Mouse (Mus musculus) MEL (cell line): Measurements from ENCODE around the gene Rps11. TPM values are rescaled to one million over a fixed set of nuclear protein-coding genes. Genes with fewer than 3 reads are reported as not detected.
A peak's percentile ranks its signal among the peaks of the same experiment; 100 is the strongest.

Source experiments
- DNase-seq: peaks from one replicate; pipeline ENCODE4 v3.0.0; 2011; ENCODE audit warnings: low read depth, low spot score
- H3K27ac ChIP-seq: 2 replicates; pipeline ENCODE4 v1.5.1; 2012; ENCODE audit warnings: low read depth, mild to moderate bottlenecking, control low read depth, low read length, moderate library complexity; ENCODE audit not compliant: control insufficient read depth
- H3K27me3 ChIP-seq, 2 experiments: fragments of 150-350 bp in 1 of 2; sonication (generic) in 1 of 2; 2 replicates each; pipeline ENCODE4 v1.6.1; 2012; ENCODE audit warnings: low read length in 2 of 2, mild to moderate bottlenecking in 2 of 2, improper control_type of control experiment in 1 of 2, moderate library complexity in 1 of 2; ENCODE audit not compliant: insufficient read depth in 2 of 2, control insufficient read depth in 1 of 2
- H3K36me3 ChIP-seq, 2 experiments: 2 replicates each; pipeline ENCODE4 v1.6.1; 2012 to 2014; ENCODE audit warnings: low read length in 2 of 2, improper control_type of control experiment in 1 of 2, inconsistent platforms in 1 of 2, mild to moderate bottlenecking in 1 of 2; ENCODE audit not compliant: insufficient read depth in 2 of 2, control insufficient read depth in 1 of 2
- H3K4me1 ChIP-seq, 2 experiments: fragments of 150-350 bp in 1 of 2; sonication (generic) in 1 of 2; 2 replicates each; pipeline ENCODE4 v1.6.1; 2012; ENCODE audit warnings: low read length in 2 of 2, improper control_type of control experiment in 1 of 2, mild to moderate bottlenecking in 1 of 2; ENCODE audit not compliant: insufficient read depth in 2 of 2, control insufficient read depth in 1 of 2
- H3K4me3 ChIP-seq, 2 experiments: fragments of 150-350 bp in 1 of 2; sonication (generic) in 1 of 2; 2 replicates each; pipeline ENCODE4 v1.5.1; 2012; ENCODE audit warnings: low read depth in 2 of 2, low read length in 2 of 2, mild to moderate bottlenecking in 2 of 2, moderate library complexity in 2 of 2, control low read depth in 1 of 2, improper control_type of control experiment in 1 of 2; ENCODE audit not compliant: control insufficient read depth in 1 of 2, insufficient read depth in 1 of 2
- H3K79me2 ChIP-seq: 2 replicates; pipeline ENCODE4 v1.6.1; 2012; ENCODE audit warnings: mild to moderate bottlenecking, low read length, moderate library complexity; ENCODE audit not compliant: control insufficient read depth, poor library complexity, insufficient read depth
- H3K9ac ChIP-seq: 2 replicates; pipeline ENCODE4 v1.6.1; 2012; ENCODE audit warnings: low read depth, mild to moderate bottlenecking, control low read depth, low read length, moderate library complexity; ENCODE audit not compliant: control insufficient read depth, poor library complexity, severe bottlenecking
- H3K9me3 ChIP-seq: fragments of 150-350 bp; sonication (generic); replicated peaks from 2 replicates; pipeline ENCODE4 v1.6.1; 2012; ENCODE audit warnings: mild to moderate bottlenecking, low read length, improper control_type of control experiment, moderate library complexity; ENCODE audit not compliant: insufficient read depth
- BHLHE40 ChIP-seq: IDR thresholded peaks from 2 replicates; pipeline ENCODE4 v1.6.1; 2012; ENCODE audit warnings: low read depth, mild to moderate bottlenecking, inconsistent platforms, low read length, improper control_type of control experiment, borderline replicate concordance
- CHD1 ChIP-seq: IDR thresholded peaks from 2 replicates; pipeline ENCODE4 v1.6.1; 2012; ENCODE audit warnings: low read depth, mild to moderate bottlenecking, inconsistent platforms, low read length, improper control_type of control experiment
- CTCF ChIP-seq, 3 experiments: IDR thresholded peaks in 2 of 3; conservative IDR thresholded peaks in 1 of 3; 2 replicates each; pipeline ENCODE4 v1.5.1; 2011 to 2012; ENCODE audit warnings: low read length in 3 of 3, low read depth in 2 of 3, mild to moderate bottlenecking in 2 of 3, improper control_type of control experiment in 1 of 3, inconsistent platforms in 1 of 3, mixed read lengths in 1 of 3, moderate library complexity in 1 of 3; ENCODE audit not compliant: control insufficient read depth in 1 of 3, insufficient read depth in 1 of 3, poor library complexity in 1 of 3, severe bottlenecking in 1 of 3
- EP300 ChIP-seq, 2 experiments: IDR thresholded peaks; 2 replicates each; pipeline ENCODE4 v1.6.1; 2011; ENCODE audit warnings: improper control_type of control experiment in 2 of 2, low read length in 2 of 2, low read depth in 1 of 2, mild to moderate bottlenecking in 1 of 2
- ETS1 ChIP-seq: IDR thresholded peaks from 2 replicates; pipeline ENCODE4 v1.6.1; 2012; ENCODE audit warnings: low read depth, mild to moderate bottlenecking, inconsistent platforms, low read length, improper control_type of control experiment, moderate library complexity
- JUND ChIP-seq: IDR thresholded peaks from 2 replicates; pipeline ENCODE4 v1.6.1; 2011; ENCODE audit warnings: low read depth, mild to moderate bottlenecking, improper control_type of control experiment, low read length
- KAT2A ChIP-seq: conservative IDR thresholded peaks from 2 replicates; pipeline ENCODE4 v1.6.1; 2012; ENCODE audit warnings: low read depth, low read length, improper control_type of control experiment, inconsistent platforms
- MAFK ChIP-seq: IDR thresholded peaks from 2 replicates; pipeline ENCODE4 v1.6.1; 2011; ENCODE audit warnings: low read depth, mild to moderate bottlenecking, low read length, improper control_type of control experiment, borderline replicate concordance
- MAZ ChIP-seq: IDR thresholded peaks from 2 replicates; pipeline ENCODE4 v1.6.1; 2012; ENCODE audit warnings: low read depth, mild to moderate bottlenecking, inconsistent platforms, low read length, improper control_type of control experiment
- MEF2A ChIP-seq: IDR thresholded peaks from 2 replicates; pipeline ENCODE4 v1.6.1; 2014; ENCODE audit warnings: low read depth, mild to moderate bottlenecking, inconsistent platforms, low read length, improper control_type of control experiment; ENCODE audit not compliant: poor library complexity, insufficient replicate concordance, severe bottlenecking; ENCODE audit errors: extremely low read depth
- NELFE ChIP-seq: IDR thresholded peaks from 2 replicates; pipeline ENCODE4 v1.6.1; 2011; ENCODE audit warnings: low read depth, low read length, improper control_type of control experiment
- POLR2A ChIP-seq, 2 experiments: IDR thresholded peaks; 2 replicates each; pipeline ENCODE4 v1.6.1; 2011 to 2012; ENCODE audit warnings: low read length in 2 of 2, mild to moderate bottlenecking in 2 of 2, control low read depth in 1 of 2, improper control_type of control experiment in 1 of 2, low read depth in 1 of 2, moderate library complexity in 1 of 2; ENCODE audit not compliant: control insufficient read depth in 1 of 2, insufficient read depth in 1 of 2, poor library complexity in 1 of 2
- POLR2AphosphoS5 ChIP-seq: IDR thresholded peaks from 2 replicates; pipeline ENCODE4 v1.6.1; 2012; ENCODE audit warnings: low read depth, borderline replicate concordance, mild to moderate bottlenecking, inconsistent platforms, low read length, moderate library complexity, mixed read lengths
- RAD21 ChIP-seq: IDR thresholded peaks from 2 replicates; pipeline ENCODE4 v1.6.1; 2011; ENCODE audit warnings: mild to moderate bottlenecking, low read depth, low read length, improper control_type of control experiment
- RCOR1 ChIP-seq: IDR thresholded peaks from 2 replicates; pipeline ENCODE4 v1.6.1; 2012; ENCODE audit warnings: low read depth, mild to moderate bottlenecking, inconsistent platforms, low read length, improper control_type of control experiment
- SIN3A ChIP-seq: IDR thresholded peaks from 2 replicates; pipeline ENCODE4 v1.6.1; 2012; ENCODE audit warnings: low read length, improper control_type of control experiment, inconsistent platforms
- TBP ChIP-seq: IDR thresholded peaks from 2 replicates; pipeline ENCODE4 v1.8.0; 2011; ENCODE audit warnings: low read depth, low read length, improper control_type of control experiment
- TCF12 ChIP-seq: IDR thresholded peaks from 2 replicates; pipeline ENCODE4 v1.6.1; 2014; ENCODE audit warnings: low read depth, mild to moderate bottlenecking, inconsistent platforms, low read length, improper control_type of control experiment, moderate library complexity
- USF1 ChIP-seq: IDR thresholded peaks from 2 replicates; pipeline ENCODE4 v1.6.1; 2014; ENCODE audit warnings: low read depth, mild to moderate bottlenecking, inconsistent platforms, low read length, improper control_type of control experiment, moderate library complexity
- USF2 ChIP-seq, 2 experiments: IDR thresholded peaks; 2 replicates each; pipeline ENCODE4 v1.6.1; 2011 to 2012; ENCODE audit warnings: improper control_type of control experiment in 2 of 2, low read length in 2 of 2, borderline replicate concordance in 1 of 2, inconsistent platforms in 1 of 2, low read depth in 1 of 2, mild to moderate bottlenecking in 1 of 2; ENCODE audit not compliant: insufficient read depth in 1 of 2
- ZC3H11A ChIP-seq: IDR thresholded peaks from 2 replicates; pipeline ENCODE4 v1.6.1; 2012; ENCODE audit warnings: low read depth, mild to moderate bottlenecking, inconsistent platforms, low read length, improper control_type of control experiment
- ZKSCAN1 ChIP-seq: IDR thresholded peaks from 2 replicates; pipeline ENCODE4 v1.6.1; 2012; ENCODE audit warnings: low read depth, mild to moderate bottlenecking, inconsistent platforms, low read length, improper control_type of control experiment, moderate library complexity
- polyA plus RNA-seq, 2 experiments: library from polyadenylated mRNA; stranded (reverse) in 1 of 2; unstranded in 1 of 2; fragments of >175 nt in 1 of 2; fragments of >200 nt in 1 of 2; gene quantifications; 2 replicates each; pipeline versions ENCODE4 v1.2.1 to v1.2.4; 2012; ENCODE audit warnings: low replicate concordance in 2 of 2, low read depth in 1 of 2; ENCODE audit not compliant: insufficient read length in 2 of 2, insufficient read depth in 1 of 2, missing spikeins in 1 of 2
- total RNA-seq: library from RNA; depleted of rRNA; stranded (reverse); fragments of 300-350 nt; gene quantifications from 2 replicates; pipeline ENCODE4 v1.2.3, GENCODE M21; 2012

The Rps11 gene
- total and polyA plus RNA-seq, 3 experiments, result 2,708 to 5,434 (median 3,189) TPM

DNA sequence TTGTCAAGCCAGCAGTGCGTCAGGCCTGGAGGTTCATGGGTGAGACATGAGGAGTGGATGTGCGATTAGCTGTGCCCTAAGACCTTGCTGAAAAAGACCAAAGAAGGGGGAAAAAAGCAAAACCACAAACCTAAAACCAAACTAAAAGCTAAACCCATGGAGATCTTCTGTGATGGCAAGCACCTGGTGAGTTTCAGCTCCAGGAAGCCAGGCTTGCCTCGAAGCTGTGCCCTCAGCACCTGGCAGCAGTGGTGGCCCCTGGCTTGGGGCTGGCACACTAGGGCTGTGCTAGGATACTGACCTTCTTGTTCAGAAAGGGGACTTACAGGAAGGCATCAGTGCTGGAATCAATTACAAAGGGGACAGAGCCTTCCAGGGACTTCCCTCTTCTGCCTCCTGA is 17.1 kb upstream of the Rps11 start:
- no peak overlapping the region for H3K4me3 ChIP-seq
- no peaks in the 10 kb centered on the region for H3K9me3 ChIP-seq
- no peaks in the 10 kb centered on the region for H3K27me3 ChIP-seq
- TF ChIP-seq SIN3A, result no peak
- no peak for TF ChIP-seq MEF2A
- TF ChIP-seq MAZ, result no peak
- TF ChIP-seq ZC3H11A, result no peak
- no peak for TF ChIP-seq TCF12
- no peak for TF ChIP-seq ETS1
- TF ChIP-seq RCOR1, result no peak
- TF ChIP-seq KAT2A, result no peak
- TF ChIP-seq ZKSCAN1, result no peak
- no peak for TF ChIP-seq JUND
- TF ChIP-seq USF2 (IDR thresholded peaks at IDR 0.05; ENCODE audit: borderline replicate concordance in 1 of 2, insufficient read depth in 1 of 2, low read depth in 1 of 2, low read length in 2 of 2), result no peak
- no peak for TF ChIP-seq RAD21
- TF ChIP-seq POLR2A (IDR thresholded peaks at IDR 0.05; ENCODE audit: control insufficient read depth in 1 of 2, insufficient read depth in 1 of 2, low read depth in 1 of 2, low read length in 2 of 2, poor library complexity in 1 of 2), result no peak
- TF ChIP-seq EP300 (IDR thresholded peaks at IDR 0.05; ENCODE audit: low read depth in 1 of 2, low read length in 2 of 2), result no peak
- no peak for TF ChIP-seq TBP
- TF ChIP-seq MAFK, result no peak
- TF ChIP-seq CHD1, result no peak
- no peak for TF ChIP-seq NELFE
- TF ChIP-seq CTCF (IDR thresholded peaks at IDR 0.05 in 2 of 3, conservative IDR thresholded peaks at IDR 0.05 in 1 of 3; ENCODE audit: control insufficient read depth in 1 of 3, insufficient read depth in 1 of 3, low read depth in 2 of 3, low read length in 3 of 3, poor library complexity in 1 of 3, severe bottlenecking in 1 of 3), result no peak
- no peak for TF ChIP-seq BHLHE40
- no peak overlapping the region for H3K9ac ChIP-seq
- no peaks in the 10 kb centered on the region; the same call in 1 of the 2 replicates for H3K79me2 ChIP-seq
- no peak for DNase-seq
- peaks cover 0 to 14% of the 10 kb centered on the region in 2 experiments; a peak in 2 of 4 replicates for H3K36me3 ChIP-seq
- H3K27ac ChIP-seq, result no peak overlapping the region
- H3K4me1 ChIP-seq, result peaks cover 11 to 22% of the 10 kb centered on the region in 2 experiments

DNA sequence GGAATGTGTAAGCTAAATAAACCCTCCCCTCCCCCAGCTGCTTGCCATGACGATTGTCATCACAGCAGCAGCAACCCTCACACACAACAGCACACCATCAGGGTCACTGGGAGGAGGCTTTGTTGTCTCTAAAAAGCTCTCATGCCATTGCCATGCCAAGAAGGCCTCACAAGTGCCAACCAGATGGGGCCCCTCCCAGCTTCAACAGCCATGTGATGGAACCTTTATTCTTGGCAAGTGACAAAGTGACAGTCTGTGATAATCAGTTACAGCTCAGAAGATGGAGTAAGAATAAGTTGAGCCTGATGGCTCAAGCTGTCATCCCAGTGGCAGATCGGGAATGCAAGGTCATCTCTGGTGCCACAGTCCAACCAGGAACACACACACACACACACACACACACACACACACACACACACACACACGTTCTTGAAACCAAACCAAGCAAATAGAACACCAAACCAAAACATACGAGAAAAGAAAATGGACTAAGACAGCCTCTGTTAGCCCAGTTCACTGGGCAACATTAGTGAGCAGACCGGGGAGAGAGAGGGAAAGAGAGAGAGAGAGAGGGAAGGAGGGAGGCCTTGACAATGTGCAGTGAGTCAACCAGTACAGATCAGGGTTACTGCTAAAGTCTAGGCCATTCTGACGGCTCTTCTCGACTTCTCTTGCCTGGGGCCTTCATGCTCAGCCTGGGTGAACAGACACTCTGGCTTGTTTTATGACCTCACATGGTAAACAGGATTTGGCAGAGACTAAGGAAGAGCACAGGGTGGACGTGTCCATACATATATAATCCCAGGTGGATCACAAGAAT is 15.9 kb upstream of the Rps11 start:
- H3K4me3 ChIP-seq, result no peak overlapping the region
- H3K9ac ChIP-seq, result no peak overlapping the region
- DNase-seq, result no peak
- peaks cover 11 to 23% of the 10 kb centered on the region in 2 experiments for H3K4me1 ChIP-seq
- TF ChIP-seq USF1 (0 out of 2 replicates have a peak, but pooled peaks have one; percentile 7), POLR2AphosphoS5 (no peak)
- H3K27me3 ChIP-seq, result no peaks in the 10 kb centered on the region
- no peaks in the 10 kb centered on the region; the same call in 1 of the 2 replicates for H3K79me2 ChIP-seq
- peaks cover 0 to 14% of the 10 kb centered on the region in 2 experiments; a peak in 2 of 4 replicates for H3K36me3 ChIP-seq
- no peaks in the 10 kb centered on the region for H3K9me3 ChIP-seq
- H3K27ac ChIP-seq, result no peak overlapping the region
